Mouse (Mus musculus) liver, adult (tissue): ENCODE results near the gene Greb1.

Source experiments
- GATA4 ChIP-seq: IDR thresholded peaks from 2 replicates; pipeline ENCODE4 v1.6.1; 2014; ENCODE audit warnings: mild to moderate bottlenecking, low read length; ENCODE audit not compliant: insufficient replicate concordance

Greb1 gene

GRCm38 (mm10) chr12:16753110-16753509, 47.6 kb downstream of the Greb1 start:
- TF ChIP-seq GATA4: no peak

- TF ChIP-seq GATA4: no peak
Measured at GRCm38 (mm10) chr12:16752236-16752840, 48.3 kb downstream of the Greb1 start.

- no peak for TF ChIP-seq GATA4
Measured at GRCm38 (mm10) chr12:16751609-16752008, 49.1 kb downstream of the Greb1 start.

GRCm38 (mm10) chr12:16740059-16740458, 60.6 kb downstream of the Greb1 start:
- TF ChIP-seq GATA4: no peak

GRCm38 (mm10) chr12:16737266-16737665, 63.4 kb downstream of the Greb1 start:
- TF ChIP-seq GATA4: no peak

GRCm38 (mm10) chr12:16734698-16735097, 66.0 kb downstream of the Greb1 start:
- no peak for TF ChIP-seq GATA4

- no peak for TF ChIP-seq GATA4
Measured at GRCm38 (mm10) chr12:16734009-16734408, 66.7 kb downstream of the Greb1 start.

- no peak for TF ChIP-seq GATA4
Measured at GRCm38 (mm10) chr12:16731121-16731741, 69.5 kb downstream of the Greb1 start.

DNA sequence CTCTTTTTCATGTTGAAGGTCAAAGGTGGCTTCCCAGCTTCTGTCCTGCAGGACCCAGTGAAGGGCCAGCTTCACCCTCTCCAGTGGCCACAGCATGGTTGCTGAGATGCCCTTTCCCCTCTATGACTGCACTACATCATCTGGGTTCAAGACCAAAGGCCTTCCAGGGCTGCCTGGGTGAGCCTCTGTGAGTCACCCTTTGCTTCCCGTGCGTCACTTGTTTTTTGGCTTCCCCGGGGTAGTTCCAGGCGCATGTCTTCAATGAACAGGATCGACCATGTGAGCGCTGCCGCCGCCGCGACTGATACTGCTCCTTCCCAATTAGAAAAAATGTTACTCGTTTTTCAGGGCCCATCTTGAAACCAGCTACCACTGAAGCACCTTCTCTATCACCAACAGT, 70.5 kb downstream of the Greb1 start:
- TF ChIP-seq GATA4: no peak

DNA sequence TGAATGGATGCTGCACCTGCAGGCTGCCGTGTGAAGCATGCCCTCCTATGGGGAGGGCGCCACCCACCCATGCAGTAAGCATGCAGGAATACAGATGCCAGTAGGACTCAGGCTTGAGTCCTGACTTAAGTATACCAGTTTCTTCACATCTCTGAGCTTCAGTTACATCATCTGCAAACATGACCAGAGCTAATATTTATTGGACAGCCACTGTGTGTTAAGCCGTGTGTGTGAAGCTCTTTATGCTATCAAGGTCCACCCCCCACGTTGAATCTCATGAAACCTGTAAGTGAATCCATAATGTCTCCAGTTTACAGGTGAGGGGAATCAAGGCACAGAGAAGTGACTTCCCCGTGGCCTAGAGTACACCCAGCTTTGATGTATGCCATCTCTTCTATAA, 72.5 kb downstream of the Greb1 start:
- TF ChIP-seq GATA4: no peak

DNA sequence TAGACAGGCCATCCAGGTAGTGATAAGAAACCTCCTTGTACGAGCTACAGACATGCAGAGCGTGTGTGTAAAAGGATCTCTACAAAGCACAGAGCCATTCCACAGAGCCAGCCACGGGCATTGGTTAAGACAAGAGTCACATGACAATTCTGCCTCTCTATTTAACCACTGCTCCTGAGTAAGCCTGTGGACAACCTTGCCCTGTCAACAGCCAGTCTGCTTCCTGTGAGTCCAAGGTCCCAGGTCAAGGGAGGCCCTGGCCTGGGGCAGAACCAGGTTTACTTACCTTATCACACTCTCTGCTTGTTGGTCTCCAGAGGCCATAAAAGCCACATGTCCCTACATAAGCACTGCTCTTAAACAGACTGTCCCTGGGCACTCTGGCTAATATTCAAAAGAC, 74.5 kb downstream of the Greb1 start:
- no peak for TF ChIP-seq GATA4

- no peak for TF ChIP-seq GATA4
Measured at GRCm38 (mm10) chr12:16723601-16724000, 77.1 kb downstream of the Greb1 start.

DNA sequence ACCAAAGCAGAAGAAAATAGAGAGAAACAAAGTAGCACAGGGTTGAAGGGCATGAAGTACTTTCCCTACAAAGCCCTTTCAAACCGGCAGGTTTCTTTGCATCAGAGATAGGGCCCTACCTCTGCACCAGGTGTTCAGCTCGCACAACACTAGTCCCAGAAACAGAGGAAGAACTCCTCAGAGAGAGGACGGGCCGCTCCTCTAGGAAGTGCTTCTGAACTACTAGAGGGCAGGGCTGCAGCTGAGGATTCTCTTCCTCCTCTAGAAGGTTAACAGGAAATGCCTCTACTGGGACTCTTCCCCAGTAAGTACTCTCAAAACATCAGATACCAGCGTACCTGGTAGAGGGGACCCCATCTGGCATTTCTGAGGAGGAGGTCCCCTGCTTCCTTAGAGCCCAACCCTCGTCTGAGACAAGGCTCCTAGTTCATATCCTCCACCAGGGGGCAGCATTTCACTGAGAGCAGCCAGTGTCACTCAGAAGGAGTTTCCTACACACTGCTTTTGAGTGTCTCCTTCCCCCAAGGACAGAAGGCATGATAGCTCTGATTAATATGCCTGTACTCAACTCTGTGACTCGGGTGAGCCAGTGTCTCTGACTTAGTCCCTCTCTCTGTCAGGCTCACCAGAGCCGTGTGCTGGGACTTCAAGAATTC, 81.9 kb downstream of the Greb1 start:
- no peak for TF ChIP-seq GATA4

GRCm38 (mm10) chr12:16717653-16718052, 83.0 kb downstream of the Greb1 start:
- TF ChIP-seq GATA4: no peak

GRCm38 (mm10) chr12:16714616-16715015, 86.1 kb downstream of the Greb1 start:
- no peak for TF ChIP-seq GATA4

GRCm38 (mm10) chr12:16698691-16699090, 102.0 kb downstream of the Greb1 start:
- TF ChIP-seq GATA4: no peak
